Mouse (Mus musculus) urinary bladder, adult 18-20 months (tissue): ENCODE measurements around the gene Car10.
A peak's percentile ranks its signal among the peaks of the same experiment; 100 is the strongest.

Experiments used
- DNase-seq, 2 experiments: peaks; one replicate each; pipeline ENCODE4 v3.0.0; 2022; ENCODE audit warnings: low spot score in 2 of 2, mixed read lengths in 2 of 2

The Car10 gene

DNA sequence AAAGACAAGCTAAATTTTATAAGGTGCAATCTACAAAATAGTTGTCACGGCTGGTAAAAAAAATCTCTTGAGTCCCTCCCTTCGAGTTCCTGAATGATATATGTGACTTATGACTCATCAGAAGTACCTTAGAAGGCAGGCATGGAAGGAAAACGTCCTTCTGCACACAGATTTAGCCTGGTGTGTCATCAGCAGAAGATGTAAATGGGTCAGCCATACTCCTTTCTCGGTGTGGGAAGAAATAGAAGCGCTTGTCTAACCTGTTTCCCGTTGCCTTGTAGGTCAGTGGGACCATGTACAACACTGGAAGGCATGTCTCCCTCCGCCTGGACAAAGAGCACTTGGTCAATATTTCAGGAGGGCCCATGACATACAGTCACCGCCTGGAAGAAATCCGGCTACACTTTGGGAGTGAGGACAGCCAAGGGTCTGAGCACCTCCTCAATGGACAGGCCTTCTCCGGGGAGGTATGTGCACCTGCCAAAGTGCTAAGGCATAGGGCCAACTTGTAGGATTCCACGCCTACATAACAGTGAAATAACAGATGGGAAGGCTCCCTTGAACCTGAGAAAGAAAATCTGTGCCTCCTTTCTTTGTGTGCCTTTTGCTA, 392.5 kb downstream of the Car10 start:
- no peak for DNase-seq

GRCm38 (mm10) chr11:93497896-93498295, 400.1 kb downstream of the Car10 start:
- no peak for DNase-seq

GRCm38 (mm10) chr11:93500442-93500841, 402.6 kb downstream of the Car10 start:
- no peak for DNase-seq

- no peak for DNase-seq
Measured at GRCm38 (mm10) chr11:93501671-93502070, 403.8 kb downstream of the Car10 start.

- DNase-seq = no peak
Measured at GRCm38 (mm10) chr11:93502864-93503263, 405.0 kb downstream of the Car10 start.

- DNase-seq = peak in 1 of 2 experiments; percentile 7
Measured at GRCm38 (mm10) chr11:93503469-93503868, 405.6 kb downstream of the Car10 start.

DNA sequence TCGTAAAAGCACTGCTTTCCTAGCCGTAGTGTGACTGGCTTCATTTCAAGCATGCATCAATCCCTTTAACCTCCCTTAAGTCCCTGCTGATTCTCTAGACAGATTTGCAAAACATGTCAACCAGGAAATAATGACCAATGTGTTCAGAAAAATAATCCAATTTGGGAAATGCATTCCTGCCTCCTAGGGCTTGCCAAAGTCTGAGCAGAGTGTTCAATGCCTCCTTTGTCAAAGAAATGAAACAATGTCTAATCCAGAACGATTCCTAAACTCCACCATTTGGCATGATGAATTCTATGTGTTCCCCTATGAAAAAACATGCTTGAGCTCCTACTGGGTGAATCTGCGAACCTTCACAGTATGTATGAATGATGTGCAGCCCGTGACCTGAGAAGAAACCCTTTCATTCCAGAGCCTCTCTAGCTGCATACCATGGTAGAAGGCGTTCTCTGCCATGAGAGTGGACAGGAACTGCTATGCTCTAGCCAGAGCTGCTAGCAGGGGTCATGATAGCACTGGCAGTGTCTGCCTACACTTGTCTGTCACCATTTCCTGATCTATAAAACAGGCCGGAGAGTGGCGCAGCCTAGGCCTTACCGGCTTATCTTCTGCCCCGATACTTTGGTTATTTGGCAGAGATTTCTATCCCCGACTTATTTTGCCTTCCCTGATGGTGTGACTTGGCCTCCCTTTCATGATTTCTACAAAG, 411.9 kb downstream of the Car10 start:
- DNase-seq = no peak

GRCm38 (mm10) chr11:93512843-93513242, 415.0 kb downstream of the Car10 start:
- no peak for DNase-seq

GRCm38 (mm10) chr11:93514396-93514795, 416.6 kb downstream of the Car10 start:
- no peak for DNase-seq

DNA sequence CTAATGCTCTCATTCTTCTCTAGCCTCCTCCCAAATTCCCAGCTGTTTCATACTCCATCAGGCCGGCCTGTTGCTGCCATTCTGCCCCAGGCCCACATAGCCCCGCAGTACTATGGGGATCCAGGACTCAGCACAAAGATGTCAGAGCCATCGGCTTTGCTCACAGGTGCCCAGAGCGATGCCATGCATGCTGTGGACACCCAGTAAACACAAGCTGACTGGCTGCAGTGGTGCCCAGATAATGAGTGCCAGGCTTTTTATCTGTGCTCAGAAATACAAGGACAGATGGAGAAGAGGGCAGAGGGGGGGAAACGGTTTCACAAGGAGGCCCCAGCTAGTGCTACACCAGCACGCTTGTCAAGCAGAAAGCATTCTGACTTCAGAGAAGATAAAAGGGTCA, 417.7 kb downstream of the Car10 start:
- no peak for DNase-seq

GRCm38 (mm10) chr11:93516216-93516615, 418.4 kb downstream of the Car10 start:
- no peak for DNase-seq

DNA sequence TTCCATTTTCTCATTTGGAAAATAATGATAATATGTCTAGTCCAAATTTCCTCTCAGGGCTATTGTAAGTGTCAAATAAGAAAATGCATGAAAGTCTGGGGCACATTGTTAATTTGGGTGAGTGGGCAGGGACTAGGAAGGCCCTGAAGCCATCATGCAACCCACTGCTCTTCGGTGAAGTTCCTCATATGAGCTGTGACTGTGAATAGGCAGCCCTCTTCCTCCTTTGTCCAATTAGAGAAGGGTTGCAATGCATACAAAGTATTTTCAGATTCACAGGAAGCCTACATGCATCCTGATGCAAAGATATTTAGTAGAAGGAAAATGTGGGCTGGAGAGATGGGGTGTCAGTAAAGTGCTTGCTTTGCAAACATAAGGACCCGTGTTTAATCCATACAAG, 419.1 kb downstream of the Car10 start:
- no peak for DNase-seq

- no peak for DNase-seq
Measured at GRCm38 (mm10) chr11:93522501-93522900, 424.7 kb downstream of the Car10 start.

GRCm38 (mm10) chr11:93525921-93526320, 428.1 kb downstream of the Car10 start:
- no peak for DNase-seq

DNA sequence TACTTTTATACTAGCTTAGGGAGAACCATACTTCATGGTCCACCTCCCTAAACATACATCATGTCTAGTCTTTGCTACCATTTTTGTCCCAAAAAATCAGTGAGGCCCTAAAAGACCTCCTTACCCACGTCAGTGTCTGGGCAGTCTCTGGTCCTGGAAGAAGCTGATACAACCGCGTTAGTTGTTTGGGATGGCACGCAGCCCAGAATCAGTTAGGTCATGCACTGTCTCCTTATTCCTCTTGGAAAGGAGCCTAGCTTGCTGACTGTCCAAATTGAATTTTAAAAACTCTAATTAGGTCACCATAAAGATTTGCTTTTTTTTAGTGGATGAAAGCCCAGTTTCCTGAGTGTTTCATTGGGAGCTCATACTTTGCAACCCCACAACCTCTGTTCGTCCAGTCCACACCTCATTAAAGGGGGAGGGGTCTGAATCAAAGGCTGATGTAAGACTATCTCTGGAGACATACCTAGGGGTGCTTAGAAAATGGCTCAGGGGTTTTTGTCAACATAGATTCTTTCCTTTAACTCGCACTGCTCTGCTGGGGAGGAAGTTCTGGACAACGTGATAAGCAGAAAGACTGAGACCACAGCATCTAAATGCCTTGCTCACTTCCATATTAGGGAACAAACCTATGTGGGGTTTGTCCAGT, 433.3 kb downstream of the Car10 start:
- DNase-seq = peak in 1 of 2 experiments; percentile 17

- DNase-seq = no peak
Measured at GRCm38 (mm10) chr11:93536244-93536643, 438.4 kb downstream of the Car10 start.

DNA sequence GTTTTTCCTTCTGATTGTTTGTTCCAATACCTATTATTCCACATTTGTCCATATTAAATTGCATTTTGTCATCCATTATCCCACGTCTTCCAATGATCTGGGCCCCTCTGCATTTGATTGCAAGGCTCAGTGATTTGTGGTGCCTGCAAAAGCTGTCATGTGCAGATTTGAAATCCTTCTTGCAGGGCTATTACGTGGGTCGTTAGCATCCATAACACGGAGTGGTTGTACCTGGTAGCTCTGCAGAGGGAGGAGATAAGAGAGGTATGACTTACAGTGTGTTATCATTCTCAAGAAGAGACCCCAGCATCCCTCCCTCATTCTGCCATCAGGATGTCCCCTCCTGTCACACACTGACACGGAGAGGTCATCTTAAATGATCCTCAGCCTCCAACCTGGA, 451.1 kb downstream of the Car10 start:
- DNase-seq = no peak

DNA sequence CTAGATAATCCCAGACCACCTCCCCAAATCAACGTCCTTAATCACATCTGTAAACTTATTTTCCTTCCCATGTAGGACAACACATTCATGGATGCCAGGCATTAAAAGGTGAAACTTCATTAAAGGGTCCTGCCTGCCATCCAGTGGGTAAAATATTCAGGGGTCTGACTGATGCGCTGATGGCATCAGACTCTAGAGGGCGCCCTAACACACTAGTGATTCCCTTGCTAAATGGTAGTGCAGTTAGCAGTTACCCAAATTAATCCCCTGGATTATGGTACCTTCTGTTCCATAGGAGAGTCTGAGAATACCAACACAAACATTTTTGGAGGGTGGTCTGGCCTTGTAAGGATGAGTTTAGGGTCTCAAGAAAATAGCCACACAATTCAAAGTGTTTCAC, 453.1 kb downstream of the Car10 start:
- no peak for DNase-seq

- DNase-seq = no peak
Measured at GRCm38 (mm10) chr11:93559118-93559517, 461.3 kb downstream of the Car10 start.

GRCm38 (mm10) chr11:93560570-93560969, 462.7 kb downstream of the Car10 start:
- DNase-seq = no peak

DNA sequence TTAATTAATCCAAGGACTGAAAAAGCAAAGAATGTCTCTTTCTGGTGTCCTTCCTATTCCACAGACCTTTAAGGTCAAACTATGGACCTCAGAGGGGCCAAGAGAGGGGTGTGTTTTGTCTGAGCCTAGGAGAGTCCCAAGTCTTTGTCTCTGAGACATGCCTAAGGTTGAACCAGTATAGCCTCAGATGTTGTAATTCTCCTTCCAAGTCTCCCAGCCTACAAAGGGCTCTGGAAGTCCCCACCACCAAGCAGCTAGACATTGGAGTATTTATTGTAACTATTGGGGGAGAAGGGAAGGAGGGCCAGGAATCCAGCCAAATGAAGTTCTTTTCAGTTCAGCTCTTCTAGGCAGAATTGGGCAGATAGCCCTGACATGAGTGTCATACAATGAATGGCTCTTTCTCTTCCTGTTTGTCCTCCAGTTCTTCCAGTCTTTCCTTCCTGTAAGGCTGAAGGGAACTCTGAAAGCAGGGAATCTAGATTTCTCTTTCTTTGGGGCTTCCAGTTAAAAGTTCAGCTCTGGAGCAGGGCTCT, 464.6 kb downstream of the Car10 start:
- no peak for DNase-seq

DNA sequence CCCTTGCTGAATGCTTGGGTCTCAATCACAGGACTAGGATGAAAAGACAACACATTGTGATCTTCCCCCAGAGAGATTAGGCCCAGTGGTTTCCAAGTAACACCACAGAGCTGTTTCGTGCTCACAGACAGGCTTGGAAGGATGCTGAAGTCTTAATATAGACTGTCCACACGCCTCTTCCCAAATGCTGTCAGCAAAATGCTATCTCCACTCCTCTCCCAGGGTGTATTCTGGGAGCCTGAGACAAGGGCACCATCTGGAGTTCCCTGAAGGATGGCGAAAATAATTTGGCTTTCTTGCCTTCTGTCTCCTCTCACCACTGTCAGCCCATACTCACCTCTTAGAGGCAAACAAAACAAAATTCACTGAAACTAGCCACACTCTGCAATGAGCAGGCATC, 467.9 kb downstream of the Car10 start:
- DNase-seq = no peak
